Mouse (Mus musculus): ENCODE results near the gene Olfr777.
"Not testable (repeated sequence)": the region's sequence is repeated elsewhere in the genome, so short reads cannot be mapped to it uniquely, and the experiment has no call there.

Gene Olfr777

GRCm38 (mm10) chr10:129271081-129271535 lies at the start of gene Olfr777:
Gene Olfr777 (minus strand): TSS chr10:129271485.
- no peak for DNase-seq (ENCODE audit: low read depth)

DNA sequence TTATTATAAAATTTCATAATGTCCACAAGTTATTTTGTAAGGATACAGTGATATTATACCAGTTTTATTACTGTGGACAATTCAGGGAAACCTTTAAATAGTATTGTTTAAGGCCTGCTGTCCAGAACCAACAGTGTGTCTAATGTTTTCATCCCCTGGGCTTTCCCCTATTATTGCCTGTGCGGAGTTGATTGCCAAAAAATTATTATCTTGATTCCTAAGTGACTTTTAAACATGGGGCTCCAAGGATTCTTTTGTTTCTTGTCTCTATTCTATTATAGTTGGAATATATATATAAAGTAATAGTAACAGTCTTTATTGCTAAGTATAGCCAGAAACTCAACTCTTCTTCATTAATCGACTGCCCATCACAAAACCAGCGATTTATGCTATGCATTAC lies 46.5 kb upstream of the Olfr777 start, which contains the start of gene Olfr780:
Olfr780 (plus strand) TSS at position 301 of the 400 bp plus-strand sequence.
- no peak for DNase-seq (ENCODE audit: low read depth)

DNA sequence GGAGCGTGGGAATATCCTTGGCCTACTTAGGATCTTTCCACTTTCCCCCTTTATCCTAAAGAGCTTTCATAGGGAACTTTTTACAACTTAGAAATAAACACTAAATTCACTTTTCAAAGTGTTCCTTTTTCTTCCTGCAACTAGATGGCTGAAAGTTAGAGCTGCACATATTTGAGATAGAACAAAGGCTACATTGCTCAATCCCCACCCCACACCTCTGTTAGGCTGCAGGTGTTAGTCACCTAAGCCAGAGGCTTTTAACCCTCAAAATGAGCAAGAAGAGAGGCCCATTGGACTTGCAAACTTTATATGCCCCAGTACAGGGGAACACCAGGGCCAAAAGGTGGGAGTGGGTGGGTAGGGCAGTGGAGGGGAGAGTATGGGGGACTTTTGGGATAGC lies 42.2 kb upstream of the Olfr777 start:
- not testable (repeated sequence) for DNase-seq (ENCODE audit: low read depth)

GRCm38 (mm10) chr10:129312973-129313372 lies 41.7 kb upstream of the Olfr777 start:
- DNase-seq (ENCODE audit: low read depth): not testable (repeated sequence)

GRCm38 (mm10) chr10:129258827-129259226 lies 12.5 kb downstream of the Olfr777 start, which contains the start of gene Olfr776:
Gene Olfr776 (plus strand): TSS chr10:129259127.
- DNase-seq (ENCODE audit: low read depth): no peak

- no peak for DNase-seq (ENCODE audit: low read depth)
Observed at GRCm38 (mm10) chr10:129248112-129248511, 23.2 kb downstream of the Olfr777 start, which contains the start of gene Olfr775. Gene Olfr775 (plus strand): TSS chr10:129248412.

DNA sequence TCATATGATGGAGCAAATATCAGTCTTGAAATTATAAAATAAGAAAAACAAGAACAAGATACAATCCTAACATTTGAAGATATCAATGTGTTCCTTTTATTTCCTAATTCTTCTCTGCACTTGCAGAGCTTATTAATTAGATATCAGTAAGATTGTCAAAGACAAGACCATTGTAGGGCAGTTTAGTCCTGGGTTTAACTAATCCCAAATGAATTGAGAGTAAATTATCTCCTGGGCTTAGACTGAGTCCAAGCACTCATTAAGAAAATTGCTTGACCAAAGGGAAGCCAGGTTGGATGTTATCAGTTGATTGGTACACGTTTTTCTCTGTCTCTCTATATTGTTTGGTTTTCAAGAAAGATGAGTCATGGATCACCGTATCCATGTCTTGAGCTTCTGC lies 35.4 kb downstream of the Olfr777 start, which contains the start of gene Olfr774:
Olfr774 (plus strand) TSS at position 301 of the 400 bp plus-strand sequence.
- DNase-seq (ENCODE audit: low read depth): no peak

- no peak for DNase-seq (ENCODE audit: low read depth)
Observed at GRCm38 (mm10) chr10:129230737-129231136, 40.5 kb downstream of the Olfr777 start.
